Mouse (Mus musculus) retina, postnatal 1 day (tissue): Measurements from ENCODE around the gene Hoxd9.

ENCODE experiments used
- DNase-seq: peaks from one replicate; pipeline ENCODE4 v3.0.0-alpha.2; 2012

Hoxd9 gene

GRCm38 (mm10) chr2:74697567-74698121 lies at the start of gene Hoxd9:
Gene Hoxd9 (plus strand): TSS chr2:74697727.
- peak; percentile 68 for DNase-seq

- no peak for DNase-seq
Measured at GRCm38 (mm10) chr2:74652996-74653340, 44.6 kb upstream of the Hoxd9 start.

GRCm38 (mm10) chr2:74653781-74654535 lies 43.6 kb upstream of the Hoxd9 start:
- DNase-seq = peak; percentile 30

GRCm38 (mm10) chr2:74654743-74655419 lies 42.6 kb upstream of the Hoxd9 start:
- DNase-seq = no peak

- DNase-seq = peak; percentile 43
Measured at GRCm38 (mm10) chr2:74655420-74655781, 42.1 kb upstream of the Hoxd9 start.

- DNase-seq = peak; percentile 58
Measured at GRCm38 (mm10) chr2:74655821-74656631, 41.5 kb upstream of the Hoxd9 start.

GRCm38 (mm10) chr2:74656632-74657021 lies 40.9 kb upstream of the Hoxd9 start:
- peak; percentile 43 for DNase-seq

- DNase-seq = peak; percentile 40
Measured at GRCm38 (mm10) chr2:74657251-74658023, 40.1 kb upstream of the Hoxd9 start.

- no peak for DNase-seq
Measured at GRCm38 (mm10) chr2:74658024-74658666, 39.4 kb upstream of the Hoxd9 start.

- DNase-seq = peak; percentile 45
Measured at GRCm38 (mm10) chr2:74658667-74659371, 38.7 kb upstream of the Hoxd9 start.

- peak; percentile 21 for DNase-seq
Measured at GRCm38 (mm10) chr2:74659507-74660005, 38.0 kb upstream of the Hoxd9 start, which contains the start of gene Evx2. Gene Evx2 (minus strand): TSS chr2:74659557.

GRCm38 (mm10) chr2:74660421-74661375 lies 36.8 kb upstream of the Hoxd9 start:
- no peak for DNase-seq

GRCm38 (mm10) chr2:74661685-74662084 lies 35.8 kb upstream of the Hoxd9 start:
- peak; percentile 81 for DNase-seq

- DNase-seq = peak; percentile 80
Measured at GRCm38 (mm10) chr2:74663291-74663925, 34.1 kb upstream of the Hoxd9 start.

GRCm38 (mm10) chr2:74666411-74666810 lies 31.1 kb upstream of the Hoxd9 start:
- no peak for DNase-seq

GRCm38 (mm10) chr2:74667191-74667841 lies 30.2 kb upstream of the Hoxd9 start:
- DNase-seq = no peak

GRCm38 (mm10) chr2:74667842-74668357 lies 29.6 kb upstream of the Hoxd9 start, which contains the start of gene Hoxd13:
Gene Hoxd13 (plus strand): TSS chr2:74668310.
- DNase-seq = no peak
